Mouse (Mus musculus) limb, embryonic 12.5 days (tissue): Measurements from ENCODE around the gene Mmp25. TPM values are rescaled to one million over a fixed set of nuclear protein-coding genes. Genes with fewer than 3 reads are reported as not detected.

ENCODE experiments used
- ATAC-seq: fragments of 200-750 bp; cut with Nextera tagmentation; 2 replicates; pipeline ENCODE4 v1.8.0; 2017; ENCODE audit warnings: low read depth, moderate TSS enrichment; ENCODE audit not compliant: insufficient number of reproducible peaks, insufficient read depth, low FRiP score, low TSS enrichment
- H3K27ac ChIP-seq: fragments of 300-500 bp; sonication (generic); 2 replicates; pipeline ENCODE4 v1.5.1; 2016; ENCODE audit warnings: mild to moderate bottlenecking, moderate library complexity
- H3K27me3 ChIP-seq: fragments of 300-500 bp; sonication (generic); 2 replicates; pipeline ENCODE4 v1.6.1; 2016; ENCODE audit warnings: mild to moderate bottlenecking, moderate library complexity
- H3K36me3 ChIP-seq: fragments of 300-500 bp; sonication (generic); 2 replicates; pipeline ENCODE4 v1.6.1; 2016; ENCODE audit warnings: mild to moderate bottlenecking, moderate library complexity
- H3K4me1 ChIP-seq: fragments of 300-500 bp; sonication (generic); replicated peaks from 2 replicates; pipeline ENCODE4 v1.6.1; 2016
- H3K4me2 ChIP-seq: fragments of 300-500 bp; sonication (generic); 2 replicates; pipeline ENCODE4 v1.6.1; 2016; ENCODE audit warnings: mild to moderate bottlenecking, moderate library complexity
- H3K4me3 ChIP-seq: fragments of 300-500 bp; sonication (generic); replicated peaks from 2 replicates; pipeline ENCODE4 v1.5.1; 2016; ENCODE audit warnings: mild to moderate bottlenecking
- H3K9ac ChIP-seq: fragments of 300-500 bp; sonication (generic); replicated peaks from 2 replicates; pipeline ENCODE4 v1.6.1; 2016; ENCODE audit warnings: mild to moderate bottlenecking, moderate library complexity
- H3K9me3 ChIP-seq: fragments of 300-500 bp; sonication (generic); 2 replicates; pipeline ENCODE4 v1.6.1; 2016; ENCODE audit warnings: mild to moderate bottlenecking, moderate library complexity
- WGBS: fragments of 180-500 bp; shearing (Covaris S2); methylation state at CpG from one replicate; pipeline ENCODE4 v1.1.7; 2016; 5-methylcytosine and 5-hydroxymethylcytosine counted together
- polyA plus RNA-seq: library from polyadenylated mRNA; unstranded; fragments of >200 nt; fragmentation: Nextera tagmentation; extraction: Ambion mirVana; gene quantifications from 2 replicates; pipeline ENCODE4 v1.2.1, GENCODE M21; 2016

Gene Mmp25
- polyA plus RNA-seq, 1 experiment from 2014 or later, result 0.92 TPM

DNA sequence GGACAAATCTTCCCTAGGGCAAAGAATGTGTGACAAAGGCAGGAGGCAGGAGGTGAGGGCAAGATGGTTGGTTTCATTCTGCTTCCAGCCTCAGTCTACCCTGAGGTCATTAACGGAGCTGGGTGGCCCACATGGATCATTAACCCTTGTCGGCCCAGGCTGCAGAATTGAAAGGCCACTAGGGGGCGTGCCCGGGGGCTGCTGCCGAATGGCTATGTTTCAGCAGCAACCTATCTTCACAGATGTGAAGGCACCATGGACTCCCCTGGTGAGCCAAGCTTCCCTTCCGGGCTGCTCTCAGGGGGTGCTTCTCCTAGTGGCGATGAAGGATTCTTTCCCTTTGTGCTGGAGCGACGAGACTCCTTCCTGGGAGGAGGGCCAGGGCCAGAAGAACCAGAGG lies 16.4 kb upstream of the Mmp25 start:
- no peak overlapping the region for H3K9ac ChIP-seq
- H3K36me3 ChIP-seq, result peaks cover 4% of the 10 kb centered on the region
- 0 out of 2 replicates have a peak, but pooled peaks cover 10% of the 10 kb centered on the region for H3K4me1 ChIP-seq
- ATAC-seq, result no peak
- no peak overlapping the region for H3K4me3 ChIP-seq
- peaks cover 42% of the 10 kb centered on the region for H3K27me3 ChIP-seq
- no peaks in the 10 kb centered on the region for H3K9me3 ChIP-seq
- no peak overlapping the region for H3K27ac ChIP-seq
- 4% methylated on average over 9 of the region's 9 CpGs for WGBS
- H3K4me2 ChIP-seq, result no peak overlapping the region

DNA sequence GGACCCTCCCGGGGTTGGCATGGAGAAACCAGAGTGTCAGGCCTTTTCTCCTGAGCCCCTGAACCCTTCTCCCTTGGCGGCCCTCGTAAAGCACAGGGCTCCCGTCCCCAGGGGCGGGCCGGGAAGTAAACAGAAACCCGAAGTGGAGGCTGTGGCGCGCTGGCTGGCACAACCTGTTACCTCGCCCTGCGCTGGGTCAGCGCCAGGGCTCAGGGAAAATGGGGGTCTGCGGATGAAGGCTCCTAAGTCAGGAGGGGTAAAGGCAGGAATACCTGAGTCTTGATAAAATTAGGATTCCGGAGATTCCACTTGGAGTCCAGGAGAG lies 15.8 kb upstream of the Mmp25 start:
- Histone ChIP-seq H3K9ac (no peak overlapping the region), H3K9me3 (no peaks in the 10 kb centered on the region), H3K4me3 (no peak overlapping the region), H3K36me3 (no peaks in the 10 kb centered on the region), H3K4me1 (0 out of 2 replicates have a peak, but pooled peaks cover 10% of the 10 kb centered on the region), H3K27ac (no peak overlapping the region), H3K27me3 (peaks cover 42% of the 10 kb centered on the region), H3K4me2 (peak overlapping the region; percentile 27)
- 3% methylated on average over 14 of the region's 14 CpGs for WGBS
- ATAC-seq, result no peak

DNA sequence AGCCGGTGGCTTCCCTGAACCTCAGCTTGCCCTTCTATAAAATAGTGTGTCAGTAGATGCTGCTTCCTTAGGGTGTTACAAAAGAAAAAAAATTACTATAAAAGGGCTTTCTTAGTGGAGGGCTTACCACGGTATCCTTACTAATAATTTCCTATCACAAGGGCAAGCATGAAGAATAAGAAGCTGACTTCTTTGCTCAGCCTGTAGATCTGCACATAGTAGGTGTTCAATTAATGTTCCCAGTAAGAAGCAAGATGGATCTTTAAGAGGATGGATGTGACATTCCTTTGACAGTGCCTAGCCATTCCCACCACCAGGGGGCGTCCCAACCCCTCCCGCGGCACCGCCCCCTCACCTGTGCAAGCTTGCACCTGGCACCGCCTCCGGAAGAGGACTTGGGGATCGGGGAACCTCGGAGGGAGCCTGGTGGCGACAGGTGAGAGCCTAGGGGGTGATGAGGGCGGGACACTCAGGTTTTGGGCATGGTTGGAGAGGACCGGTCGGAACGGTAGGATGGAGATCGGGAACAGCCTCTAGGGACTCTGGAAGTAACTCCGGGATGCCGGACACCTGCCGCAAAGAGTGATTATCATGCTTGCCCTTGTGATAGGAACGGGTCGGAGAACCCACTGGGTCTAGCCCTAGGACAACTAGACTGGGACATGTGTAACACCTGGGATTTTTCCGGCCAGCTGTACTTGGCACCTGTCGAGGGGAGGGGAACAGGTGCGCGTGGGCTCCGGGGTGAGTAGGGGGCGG lies 15.2 kb upstream of the Mmp25 start, which contains the start of gene Bicdl2:
TSS of gene Bicdl2 (plus strand) at position 390 of the 759 bp plus-strand sequence.
- Histone ChIP-seq H3K9me3 (no peaks in the 10 kb centered on the region), H3K4me1 (0 out of 2 replicates have a peak, but pooled peaks cover 10% of the 10 kb centered on the region), H3K27ac (no peak within 1 kb of the TSS), H3K27me3 (peaks cover 42% of the 10 kb centered on the region), H3K4me3 (no peak within 1 kb of the TSS), H3K4me2 (peak within 1 kb of the TSS; percentile 27), H3K9ac (no peak within 1 kb of the TSS), H3K36me3 (no peaks in the 10 kb centered on the region)
- no peak for ATAC-seq
- 5% methylated on average over 27 of the region's 27 CpGs for WGBS

DNA sequence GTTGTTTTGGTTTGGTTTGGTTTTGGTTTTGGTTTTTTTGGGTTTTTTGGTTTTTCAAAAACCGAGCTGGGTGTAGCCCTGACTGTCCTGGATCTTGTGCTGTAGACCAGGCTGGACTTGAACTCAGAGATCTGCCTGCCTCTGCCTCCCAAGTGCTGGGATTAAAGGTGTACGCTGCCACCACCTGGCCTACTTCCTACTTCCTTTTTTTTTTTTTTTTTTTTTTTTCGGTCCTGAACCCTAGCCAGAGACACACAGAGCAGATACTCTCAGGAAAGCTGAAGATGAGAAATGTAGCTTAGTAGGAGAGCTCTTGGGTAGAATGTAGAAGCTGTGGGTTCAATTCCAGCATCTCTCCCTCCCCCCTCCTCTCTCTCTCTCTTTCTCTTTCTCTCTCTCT lies 13.4 kb upstream of the Mmp25 start:
- H3K27ac ChIP-seq, result no peak overlapping the region
- H3K9ac ChIP-seq, result no peak overlapping the region
- 81% methylated on average over 3 of the region's 3 CpGs for WGBS
- no peak overlapping the region for H3K4me3 ChIP-seq
- H3K4me2 ChIP-seq, result no peak overlapping the region
- H3K4me1 ChIP-seq, result 0 out of 2 replicates have a peak, but pooled peaks cover 3% of the 10 kb centered on the region
- H3K36me3 ChIP-seq, result no peaks in the 10 kb centered on the region
- peaks cover 42% of the 10 kb centered on the region for H3K27me3 ChIP-seq
- H3K9me3 ChIP-seq, result no peaks in the 10 kb centered on the region
- no peak for ATAC-seq

- H3K9ac ChIP-seq, result no peak overlapping the region
- H3K4me1 ChIP-seq, result no peaks in the 10 kb centered on the region
- no peak overlapping the region for H3K4me3 ChIP-seq
- H3K36me3 ChIP-seq, result no peaks in the 10 kb centered on the region
- 63% methylated on average over 2 of the region's 2 CpGs for WGBS
- H3K27me3 ChIP-seq, result peaks cover 5% of the 10 kb centered on the region
- H3K9me3 ChIP-seq, result no peaks in the 10 kb centered on the region
- H3K4me2 ChIP-seq, result no peak overlapping the region
- H3K27ac ChIP-seq, result no peak overlapping the region
- ATAC-seq, result no peak
Measured at GRCm38 (mm10) chr17:23654410-23654809, 9.3 kb upstream of the Mmp25 start.

GRCm38 (mm10) chr17:23654001-23654400 lies 8.9 kb upstream of the Mmp25 start:
- Histone ChIP-seq H3K36me3 (no peaks in the 10 kb centered on the region), H3K27me3 (peaks cover under 1% of the 10 kb centered on the region; the same call in 1 of the 2 replicates), H3K4me3 (no peak overlapping the region), H3K4me1 (no peaks in the 10 kb centered on the region), H3K4me2 (no peak overlapping the region), H3K9me3 (no peaks in the 10 kb centered on the region), H3K27ac (no peak overlapping the region), H3K9ac (no peak overlapping the region)
- no peak for ATAC-seq
- WGBS, result 61% methylated on average over 6 of the region's 6 CpGs

DNA sequence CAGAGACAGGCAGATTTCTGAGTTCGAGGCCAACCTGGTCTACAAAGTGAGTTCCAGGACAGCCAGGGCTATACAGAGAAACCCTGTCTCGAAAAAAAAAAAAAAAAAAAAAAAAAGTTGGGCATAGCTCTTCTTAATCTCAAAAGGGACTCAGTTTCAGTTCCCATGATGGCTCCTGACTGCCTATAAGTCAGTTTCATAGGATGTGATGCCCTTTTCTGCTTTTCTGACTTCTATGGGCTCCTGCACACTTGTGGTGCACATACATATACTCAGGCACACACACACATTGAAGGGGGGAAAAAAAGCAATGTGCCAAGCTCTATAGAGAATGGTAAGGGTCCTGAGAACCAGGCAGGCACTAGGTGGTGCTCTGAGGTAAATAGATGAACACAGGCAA lies 8.2 kb upstream of the Mmp25 start:
- no peak overlapping the region for H3K4me2 ChIP-seq
- 73% methylated on average over 2 of the region's 2 CpGs for WGBS

GRCm38 (mm10) chr17:23651363-23651762 lies 6.3 kb upstream of the Mmp25 start:
- Histone ChIP-seq H3K27ac (no peak overlapping the region), H3K36me3 (no peaks in the 10 kb centered on the region), H3K4me2 (no peak overlapping the region), H3K9me3 (no peaks in the 10 kb centered on the region), H3K4me3 (no peak overlapping the region), H3K9ac (no peak overlapping the region), H3K4me1 (no peaks in the 10 kb centered on the region), H3K27me3 (0 out of 2 replicates have a peak, but pooled peaks cover 6% of the 10 kb centered on the region)
- WGBS, result 84% methylated on average over 6 of the region's 6 CpGs
- ATAC-seq, result no peak

More for the DNA sequence above, 8.2 kb upstream of the Mmp25 start:
- Histone ChIP-seq H3K36me3 (no peaks in the 10 kb centered on the region), H3K27ac (no peak overlapping the region), H3K9me3 (no peaks in the 10 kb centered on the region), H3K9ac (no peak overlapping the region), H3K4me1 (no peaks in the 10 kb centered on the region), H3K27me3 (no peaks in the 10 kb centered on the region), H3K4me3 (no peak overlapping the region)
- ATAC-seq, result no peak

DNA sequence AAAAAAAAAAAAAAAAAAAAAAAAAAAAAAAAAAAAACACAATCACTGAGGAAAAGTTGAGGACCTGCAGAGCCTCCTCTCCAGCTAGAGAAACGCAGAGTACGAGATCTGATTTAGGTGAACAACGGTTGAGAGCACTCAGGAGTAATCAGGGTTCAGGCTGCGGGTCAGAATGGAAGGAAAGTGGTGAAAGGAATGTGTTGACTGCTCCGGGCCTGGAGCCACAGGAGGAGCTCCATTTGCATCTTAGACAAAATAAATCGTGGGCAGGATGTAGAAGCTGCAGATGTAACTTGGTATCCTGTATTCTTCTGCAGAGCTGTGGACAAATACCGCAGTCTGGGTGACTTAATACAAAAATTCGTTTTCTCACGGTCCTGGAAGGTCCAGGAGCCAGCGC lies 817 bp upstream of the Mmp25 start:
- 38% methylated on average over 10 of the region's 10 CpGs for WGBS
- Histone ChIP-seq H3K27ac (no peak overlapping the region), H3K4me1 (peaks cover 7% of the 10 kb centered on the region), H3K4me3 (no peak overlapping the region), H3K27me3 (peaks cover 36% of the 10 kb centered on the region), H3K4me2 (no peak overlapping the region), H3K36me3 (no peaks in the 10 kb centered on the region), H3K9me3 (no peaks in the 10 kb centered on the region), H3K9ac (no peak overlapping the region)
- no peak for ATAC-seq

GRCm38 (mm10) chr17:23631241-23631640 lies 13.8 kb downstream of the Mmp25 start:
- WGBS, result 84% methylated on average over 8 of the region's 8 CpGs
- H3K4me2 ChIP-seq, result no peak overlapping the region
- no peaks in the 10 kb centered on the region for H3K9me3 ChIP-seq
- peak; percentile 45; the same call in 1 of the 2 replicates for ATAC-seq
- H3K4me1 ChIP-seq, result 0 out of 2 replicates have a peak, but pooled peaks cover 7% of the 10 kb centered on the region
- no peak overlapping the region for H3K4me3 ChIP-seq
- no peak overlapping the region for H3K9ac ChIP-seq
- no peak overlapping the region for H3K27ac ChIP-seq
- H3K27me3 ChIP-seq, result peaks cover 6% of the 10 kb centered on the region
- H3K36me3 ChIP-seq, result no peaks in the 10 kb centered on the region

DNA sequence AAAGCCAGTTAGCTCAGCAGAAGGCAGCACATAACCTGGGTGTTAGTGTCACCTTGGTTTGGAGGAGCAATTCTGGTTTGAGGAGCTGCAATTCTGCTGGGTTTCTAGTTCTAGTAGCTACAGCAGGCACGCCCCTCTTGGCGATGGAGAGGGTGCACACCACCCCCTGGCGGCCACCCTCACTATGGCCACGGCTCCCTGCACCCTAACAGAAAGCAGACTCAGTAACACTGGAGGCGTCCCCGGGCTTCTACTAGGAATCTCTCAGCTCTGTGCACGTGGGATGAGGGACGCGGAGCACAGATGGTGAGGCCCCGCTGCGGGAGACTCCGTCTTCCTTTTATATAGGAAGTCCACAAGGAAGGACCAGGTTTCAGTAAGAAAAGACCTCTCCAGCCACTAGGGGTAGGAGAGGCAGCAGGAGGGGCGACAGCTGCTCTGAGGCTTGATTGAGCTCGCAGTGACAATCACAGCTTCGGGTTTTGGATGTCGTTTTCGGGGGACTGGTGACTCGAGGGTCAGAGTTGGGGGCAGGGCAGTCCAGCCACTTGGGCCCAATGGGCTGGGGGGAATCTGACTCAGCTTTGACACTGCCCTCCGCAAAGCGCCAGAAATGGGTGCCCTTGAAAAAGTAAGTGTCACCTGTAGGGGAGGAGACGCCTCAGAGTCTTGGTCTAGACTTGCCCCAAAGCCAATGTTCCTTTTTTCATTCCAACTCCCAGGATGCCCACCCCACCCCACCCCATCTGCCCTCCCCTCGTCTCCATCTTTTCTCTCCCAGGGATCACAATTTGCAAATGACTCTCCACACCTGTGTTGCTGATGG lies 14.7 kb downstream of the Mmp25 start:
- Histone ChIP-seq H3K4me2 (peak overlapping the region; percentile 47), H3K9me3 (no peaks in the 10 kb centered on the region), H3K27me3 (peaks cover under 1% of the 10 kb centered on the region), H3K36me3 (no peaks in the 10 kb centered on the region), H3K4me3 (peak overlapping the region; percentile 8), H3K27ac (no peak overlapping the region), H3K4me1 (0 out of 2 replicates have a peak, but pooled peaks cover 7% of the 10 kb centered on the region), H3K9ac (no peak overlapping the region)
- WGBS, result 18% methylated on average over 22 of the region's 22 CpGs
- peak; percentile 65; the same call in 1 of the 2 replicates for ATAC-seq
